Mouse (Mus musculus) lung, postnatal 25 days (tissue): ENCODE results near the gene Ppat.
A peak's percentile ranks its signal among the peaks of the same experiment; 100 is the strongest.
"Not testable (repeated sequence)": the region's sequence is repeated elsewhere in the genome, so short reads cannot be mapped to it uniquely, and the experiment has no call there.

ENCODE experiments used
- DNase-seq: peaks from one replicate; pipeline ENCODE4 v3.0.0; 2022; ENCODE audit warnings: low spot score

Gene Ppat

DNA sequence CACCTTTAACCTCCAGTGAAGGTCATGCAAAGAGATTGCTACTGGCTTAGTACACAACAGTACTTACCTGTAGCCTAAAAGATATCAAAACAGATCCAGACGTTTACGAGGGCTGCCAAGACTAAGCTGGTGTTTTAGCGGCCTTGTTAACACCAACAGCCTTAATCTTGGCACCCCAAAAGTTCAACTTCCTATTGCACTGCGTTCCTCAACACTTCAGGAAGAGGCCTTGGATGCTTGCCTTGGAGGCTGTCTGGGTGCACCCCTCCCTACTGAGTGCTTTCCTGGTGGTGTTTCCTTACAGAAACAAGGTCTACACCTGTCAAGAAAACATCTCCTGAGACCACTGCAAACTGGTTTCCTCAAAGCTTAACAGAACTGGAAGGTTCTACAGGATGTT is 4.2 kb downstream of the Ppat start:
- DNase-seq, result no peak

DNA sequence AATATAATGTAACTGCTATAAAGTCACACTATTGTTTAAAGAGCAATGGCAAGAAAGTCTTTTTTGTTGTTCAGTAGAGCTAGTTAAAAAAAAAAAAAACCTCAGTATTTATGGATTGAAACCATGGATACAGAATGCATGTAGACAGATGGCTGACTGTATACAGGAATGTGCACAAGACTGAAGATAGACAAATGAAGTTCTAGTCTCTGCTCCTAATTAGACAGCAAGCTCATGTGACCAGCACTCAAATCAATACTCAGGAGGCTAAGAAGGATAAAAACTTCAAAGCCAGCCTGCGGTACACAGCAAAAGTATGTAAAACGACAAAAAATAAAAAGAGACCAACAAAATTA is 5.7 kb downstream of the Ppat start:
- no peak for DNase-seq

DNA sequence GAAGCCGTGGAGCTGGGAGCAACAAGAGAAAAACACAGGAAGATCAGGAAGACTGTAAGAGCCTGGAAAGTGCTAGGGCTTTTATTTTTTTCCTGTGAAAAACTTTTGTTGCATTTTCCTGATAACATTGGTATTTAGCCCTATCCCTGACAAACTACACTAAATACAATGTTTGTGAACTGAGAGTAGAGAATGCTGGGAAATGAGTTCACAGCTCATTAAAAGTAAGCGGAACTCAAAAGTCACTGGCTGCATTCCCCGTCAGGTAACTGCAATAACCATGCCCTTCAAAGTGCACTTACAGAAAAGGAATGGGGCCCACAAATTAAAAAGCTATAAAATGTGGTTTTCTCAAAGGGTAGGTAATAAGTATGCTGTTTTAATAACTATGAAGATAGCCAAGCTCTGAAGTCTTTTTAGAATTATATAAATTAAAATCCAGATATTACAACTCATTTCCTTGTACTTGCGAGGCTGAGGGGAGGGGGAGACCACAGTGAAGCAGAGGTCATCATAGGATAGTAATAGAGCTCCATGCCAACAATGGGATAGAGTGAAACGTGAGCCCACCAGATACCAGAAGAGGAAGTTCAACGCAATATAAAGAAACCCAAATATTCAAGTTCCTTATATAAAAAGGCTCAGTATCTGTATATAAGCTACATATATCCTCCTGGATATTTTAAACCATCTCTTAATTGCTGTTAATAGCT is 6.3 kb downstream of the Ppat start:
- DNase-seq, result no peak

DNA sequence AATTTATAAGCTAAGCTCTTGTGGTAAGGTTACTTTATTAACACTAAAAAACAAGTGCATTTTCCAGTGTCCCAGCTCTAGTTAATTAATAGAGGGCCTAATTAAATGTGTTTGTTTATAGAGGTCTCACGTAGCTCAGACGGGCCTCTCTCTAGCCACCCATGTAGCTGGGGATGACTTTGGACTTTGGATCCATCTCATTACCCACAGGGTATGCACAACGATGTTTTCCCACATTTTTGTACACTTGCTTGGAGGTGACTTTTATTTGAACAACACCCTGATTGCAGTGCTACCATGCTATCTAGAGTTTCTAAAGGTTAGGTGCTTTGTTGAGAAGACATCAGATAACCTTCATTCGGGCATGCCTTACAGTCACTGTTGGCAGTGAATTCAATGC is 8.9 kb downstream of the Ppat start:
- DNase-seq, result no peak

DNA sequence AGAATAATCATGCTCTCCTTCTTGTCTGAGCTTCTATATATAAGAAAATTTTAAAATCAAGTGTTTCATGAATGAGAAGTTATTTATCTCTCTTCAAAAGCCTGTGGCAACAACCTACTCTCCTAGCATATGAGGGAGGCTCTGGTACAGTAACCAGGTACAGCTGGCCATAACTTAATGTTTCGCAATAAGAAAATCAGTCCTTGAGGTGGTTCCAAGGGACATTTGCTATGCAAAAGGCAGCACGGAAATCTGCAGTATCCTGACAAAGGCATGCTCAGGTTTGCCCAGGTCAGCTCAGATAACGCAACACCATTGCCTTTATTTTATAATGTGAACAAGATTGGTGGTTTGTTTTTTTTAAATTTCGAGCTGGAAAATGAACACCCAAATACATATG is 9.4 kb downstream of the Ppat start:
- no peak for DNase-seq

DNA sequence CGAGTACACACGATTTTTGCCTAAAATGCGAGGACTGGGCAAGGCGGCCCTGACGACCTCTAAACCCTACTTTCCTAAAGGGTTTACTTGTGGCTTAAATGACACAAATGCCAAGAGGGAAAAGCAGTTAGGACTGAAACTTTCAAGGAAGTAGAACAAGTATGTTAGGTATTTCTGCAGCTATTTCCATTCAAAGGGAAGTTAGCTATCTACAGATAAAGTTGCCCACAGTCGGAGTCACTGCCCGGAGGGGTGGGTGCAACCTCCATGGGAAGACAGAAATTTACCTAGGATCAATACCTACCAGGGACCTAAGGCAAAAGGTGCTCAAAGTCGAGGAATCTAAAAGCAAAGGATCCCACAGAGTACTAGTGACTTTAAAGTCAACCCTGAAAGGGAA is 11.7 kb downstream of the Ppat start:
- no peak for DNase-seq

DNA sequence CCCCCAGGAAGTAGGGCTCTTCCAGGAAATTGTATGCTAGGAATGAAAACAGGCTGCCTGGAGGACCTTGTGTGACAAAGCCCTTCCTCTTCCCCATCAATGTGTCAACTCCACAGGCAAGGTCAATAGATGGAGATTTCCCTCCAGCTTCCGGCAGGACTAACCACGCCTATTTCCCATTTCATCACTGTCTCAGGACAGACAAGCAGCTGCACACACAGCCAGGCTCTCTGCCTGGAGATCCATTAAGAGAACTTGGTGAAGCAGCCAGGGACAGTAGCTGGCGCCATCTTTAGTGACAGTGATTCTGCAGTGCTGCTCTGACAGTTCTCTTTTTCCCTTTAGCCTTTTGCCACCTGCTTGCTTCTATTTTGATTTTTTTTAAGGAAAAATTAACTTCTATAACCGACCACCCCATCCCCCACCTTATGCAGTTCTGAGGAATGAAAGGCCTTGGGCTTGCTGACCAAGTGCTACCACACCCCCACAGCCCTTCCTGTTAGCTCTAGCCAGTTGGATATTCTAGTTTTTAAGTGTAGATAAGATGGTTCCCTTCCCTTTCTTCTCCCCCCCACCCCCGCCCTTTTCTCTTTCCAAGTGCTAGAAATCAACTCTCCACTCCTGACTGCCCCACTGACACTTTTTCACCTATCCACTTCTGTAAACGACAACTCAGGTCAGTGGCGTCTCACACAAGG is 22.0 kb downstream of the Ppat start:
- peak; percentile 44 for DNase-seq

DNA sequence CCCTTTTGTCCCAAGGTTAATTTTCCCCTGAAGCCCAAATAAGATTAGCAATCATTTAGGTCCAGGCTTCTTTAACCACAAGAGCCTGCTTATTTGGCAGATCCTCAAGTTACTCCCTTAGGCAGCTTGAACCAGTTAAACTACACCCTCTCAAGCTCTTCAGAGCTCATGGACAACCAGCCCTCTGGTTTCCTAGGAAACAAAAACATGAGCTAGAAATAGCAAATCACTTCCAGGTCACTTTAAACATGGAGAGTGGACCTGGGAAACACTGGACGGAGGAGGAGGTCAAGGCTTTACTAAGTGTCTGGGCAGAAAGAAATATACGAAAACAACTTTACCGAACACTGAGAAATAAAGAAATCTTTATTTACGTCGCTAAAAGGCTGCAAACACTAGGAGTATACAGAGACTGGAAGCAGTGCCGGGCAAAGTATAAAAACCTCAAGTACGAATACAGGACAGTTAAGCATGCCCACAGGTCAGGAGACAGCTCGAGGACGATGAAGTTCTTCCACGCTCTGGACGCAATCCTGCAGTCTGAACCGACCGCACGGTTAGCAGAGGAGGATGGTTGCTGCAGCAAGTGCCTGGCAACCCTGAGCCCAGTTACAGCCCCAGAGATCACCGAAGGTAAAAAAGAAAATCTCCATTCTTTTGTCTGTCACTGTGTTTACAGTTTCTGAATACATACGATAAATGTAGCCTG is 23.1 kb downstream of the Ppat start:
- DNase-seq, result peak; percentile 84

DNA sequence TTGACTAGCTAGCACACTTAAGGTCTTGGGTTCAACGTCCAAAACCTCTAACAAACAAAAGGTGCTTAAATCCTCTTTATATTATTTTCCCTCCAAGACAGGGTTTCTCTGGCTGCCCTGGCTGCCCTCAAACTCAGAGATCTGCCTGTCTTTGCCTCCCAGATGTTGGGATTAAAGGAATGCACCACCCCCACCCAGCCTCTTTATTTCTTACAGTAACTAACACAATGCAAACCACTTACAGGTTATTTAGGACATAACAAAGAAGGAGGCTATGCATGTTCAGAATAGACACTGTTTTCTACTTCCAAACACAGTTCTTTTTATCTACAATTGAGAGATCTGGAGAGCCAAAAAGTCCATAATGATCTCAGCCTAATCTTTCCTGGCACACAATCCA is 27.1 kb downstream of the Ppat start:
- DNase-seq, result no peak

DNA sequence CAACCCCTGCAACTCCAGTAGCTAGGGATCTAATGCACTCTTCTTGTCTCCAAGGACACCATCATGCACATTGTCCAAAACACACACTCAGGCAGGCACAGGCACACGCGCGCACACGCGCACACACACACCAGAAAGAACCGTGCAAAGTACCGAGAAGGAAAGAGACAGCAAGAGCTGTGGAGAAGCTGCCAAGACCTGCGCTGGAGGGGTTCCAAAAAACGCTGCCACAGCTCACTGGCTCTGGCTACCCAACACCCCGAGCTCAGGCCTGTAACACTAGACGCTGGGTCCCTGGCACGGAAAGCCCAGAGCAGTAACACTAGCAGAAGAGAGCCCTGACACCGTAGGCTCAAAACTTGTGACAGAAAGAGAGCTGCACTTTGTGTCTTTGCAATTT is 27.9 kb downstream of the Ppat start:
- no peak for DNase-seq

DNA sequence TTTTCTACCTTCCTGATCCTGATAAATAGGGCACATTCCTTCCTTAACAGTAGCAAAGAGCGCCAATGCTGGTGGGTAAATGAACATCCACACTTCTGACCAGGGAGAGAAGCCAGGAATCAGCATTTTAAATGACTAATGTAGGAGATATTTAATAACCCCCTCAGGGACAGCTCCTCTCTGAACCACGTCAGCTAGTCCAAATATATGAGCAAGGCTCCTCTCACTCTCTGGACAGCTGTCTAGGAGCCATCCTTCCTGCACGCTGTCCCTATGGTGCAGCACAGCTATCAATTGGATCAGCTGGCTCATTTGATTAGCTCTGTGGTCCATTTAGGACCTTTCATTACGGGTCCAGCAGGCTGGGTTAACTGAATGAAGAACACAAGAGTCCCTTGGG is 28.5 kb downstream of the Ppat start:
- DNase-seq, result no peak

DNA sequence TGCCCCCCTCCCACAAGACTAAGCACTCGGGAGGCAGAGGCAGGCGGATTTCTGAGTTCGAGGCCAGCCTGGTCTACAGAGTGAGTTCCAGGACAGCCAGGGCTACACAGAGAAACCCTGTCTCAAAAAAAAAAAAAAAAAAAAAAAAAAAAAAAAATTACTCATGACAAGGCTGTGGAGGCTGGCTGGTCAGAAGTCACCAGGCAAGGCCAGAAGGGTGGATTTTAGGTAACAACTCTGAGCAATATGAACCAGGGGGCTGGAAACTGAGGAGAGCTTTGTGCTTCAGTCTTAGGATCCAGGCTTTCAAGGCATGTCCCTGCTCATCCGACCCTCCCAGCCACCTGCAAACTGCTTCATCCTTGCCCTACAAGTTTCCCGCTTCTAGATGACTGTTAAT is 38.9 kb downstream of the Ppat start:
- DNase-seq, result not testable (repeated sequence)

DNA sequence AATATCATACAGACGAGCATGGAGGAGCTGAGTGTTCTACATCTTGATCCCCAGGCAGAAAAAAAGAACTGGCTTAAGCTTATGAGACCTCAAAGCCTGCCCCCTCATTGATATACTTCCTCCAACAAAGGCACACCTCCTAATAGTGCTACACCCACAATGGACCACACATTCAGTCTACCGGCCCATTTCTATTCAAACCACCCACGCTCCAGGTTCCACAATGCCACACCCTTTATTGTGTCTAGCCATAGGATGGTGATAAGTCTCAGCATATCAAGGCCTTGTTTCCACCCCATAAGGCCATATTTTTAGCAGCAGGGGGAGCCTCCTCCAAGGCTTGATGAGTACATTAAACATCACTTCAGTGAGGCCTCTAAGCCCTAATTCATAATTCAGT is 40.6 kb downstream of the Ppat start:
- DNase-seq, result no peak

DNA sequence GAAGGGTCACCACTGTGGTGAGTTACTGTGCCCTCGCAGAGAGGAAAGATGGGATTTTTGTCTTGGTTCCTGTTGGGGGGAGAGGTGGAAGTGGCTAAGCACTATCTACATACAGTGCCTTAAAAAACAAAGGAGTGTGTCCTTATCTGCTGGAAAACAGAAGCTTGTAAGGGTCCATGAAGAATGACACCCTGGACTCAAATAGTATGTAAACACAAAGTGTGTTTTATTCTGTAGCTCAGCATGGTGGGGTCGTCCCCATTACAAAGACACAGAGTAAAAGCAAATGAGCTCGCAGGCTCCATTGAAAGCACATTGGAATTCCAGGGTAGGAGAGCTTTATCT is 45.3 kb downstream of the Ppat start:
- no peak for DNase-seq

DNA sequence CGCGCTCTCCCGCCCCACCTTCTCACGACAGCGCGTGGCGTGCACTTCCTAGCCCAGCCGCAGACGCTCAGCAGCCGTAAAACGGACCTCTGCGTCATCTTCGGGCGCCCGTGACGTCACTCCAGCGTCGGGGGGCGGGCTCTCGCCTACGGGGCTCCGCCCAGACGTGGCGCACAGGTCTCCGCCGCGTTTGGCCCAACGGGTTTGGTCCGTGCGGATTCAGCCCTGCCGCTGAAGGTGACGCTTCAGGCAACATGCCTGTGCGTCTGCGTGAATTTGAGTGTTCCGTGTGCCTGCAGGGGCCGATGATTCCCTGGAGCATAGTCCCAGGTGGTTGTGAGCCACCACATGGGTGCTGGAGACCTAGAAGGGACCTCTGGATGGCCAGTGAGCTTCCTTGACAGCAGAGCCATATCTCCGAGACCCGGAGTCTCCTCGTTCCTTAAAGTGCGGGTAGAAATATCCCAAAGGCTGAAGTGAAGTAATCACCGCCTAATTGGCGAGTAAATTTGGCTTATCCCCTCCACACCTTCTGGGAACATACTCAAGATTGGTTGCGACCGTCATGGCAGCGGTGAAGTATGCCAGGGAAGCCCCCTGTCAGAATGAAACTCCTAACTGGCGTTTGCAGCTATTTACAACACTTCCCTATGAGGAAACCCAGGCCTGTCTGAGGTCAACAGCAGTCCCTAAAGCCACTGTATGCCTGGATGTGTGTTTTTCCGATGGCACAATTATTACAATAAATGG is 45.8 kb downstream of the Ppat start, which contains the start of gene Aasdh:
Aasdh (minus strand) TSS at position 110 of the 750 bp plus-strand sequence.
- peak; percentile 95 for DNase-seq

DNA sequence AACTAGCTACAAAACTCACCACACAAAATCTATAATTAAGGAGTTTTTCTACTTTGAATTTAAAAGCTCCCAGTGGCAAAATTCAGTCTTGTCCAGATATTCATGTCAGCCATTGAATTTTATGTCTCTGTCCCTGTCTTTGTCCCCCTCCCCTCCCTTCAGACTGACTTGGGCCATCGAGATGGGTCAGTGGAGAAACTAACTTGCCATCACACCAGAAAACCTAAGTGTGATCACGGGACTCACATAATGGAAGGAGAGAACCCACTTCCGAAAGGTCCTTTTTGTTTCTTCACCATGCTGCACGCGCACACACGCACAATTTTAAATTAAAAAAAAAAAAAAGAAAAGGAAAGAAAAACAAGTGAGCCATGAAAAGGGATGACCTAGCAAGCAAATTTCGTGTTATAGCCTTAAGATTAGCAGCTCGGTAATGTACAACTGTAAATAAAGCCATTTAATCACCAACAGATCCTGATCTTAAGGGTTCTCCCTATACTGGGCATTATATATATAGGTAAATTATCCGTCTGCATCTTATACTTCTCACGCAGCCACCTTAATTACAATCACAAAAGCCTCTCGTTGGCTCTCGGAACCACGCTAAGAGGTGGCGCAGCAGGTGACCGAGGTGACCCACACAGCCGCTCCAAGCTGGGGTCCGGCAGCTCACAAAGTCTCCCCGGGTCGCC is 46.5 kb downstream of the Ppat start:
- DNase-seq, result no peak

DNA sequence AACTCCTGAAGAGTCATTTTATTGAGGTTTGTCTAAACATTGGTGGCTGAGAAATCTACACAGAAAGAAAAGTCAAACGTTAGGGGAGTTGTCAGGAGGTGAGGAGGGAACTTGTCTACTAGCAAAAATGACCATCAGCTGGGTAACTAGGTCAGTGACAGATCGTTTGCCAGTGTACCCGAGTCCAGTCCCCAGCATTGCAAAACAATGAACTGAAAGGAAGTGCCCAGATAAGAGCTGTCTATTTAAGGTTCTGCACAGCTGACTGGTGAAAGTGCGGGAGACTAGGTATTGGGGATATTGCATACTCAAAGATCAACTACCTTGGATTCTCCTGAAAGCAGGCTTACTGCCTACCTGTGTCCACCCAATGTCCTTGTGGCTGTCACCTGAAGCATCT is 49.2 kb downstream of the Ppat start:
- no peak for DNase-seq

DNA sequence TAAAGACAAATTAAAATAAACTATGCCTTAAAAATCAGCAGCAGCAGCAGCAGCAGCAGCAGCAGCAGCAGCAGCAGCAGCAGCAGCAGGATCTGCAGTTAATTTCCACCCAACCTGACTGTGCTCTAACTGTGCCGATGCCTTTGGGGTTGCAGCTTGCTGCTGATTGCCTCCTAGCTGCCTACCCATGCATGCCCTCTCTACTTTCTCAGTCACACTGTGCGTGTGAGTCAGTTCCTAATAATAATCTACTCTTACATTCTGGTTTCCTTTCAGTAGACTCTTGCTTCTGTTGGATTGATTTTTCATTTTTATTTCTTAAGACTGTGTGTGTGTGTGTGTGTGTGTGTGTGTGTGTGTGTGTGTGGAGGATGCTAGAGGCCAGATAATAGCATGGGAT is 58.3 kb downstream of the Ppat start:
- no peak for DNase-seq

DNA sequence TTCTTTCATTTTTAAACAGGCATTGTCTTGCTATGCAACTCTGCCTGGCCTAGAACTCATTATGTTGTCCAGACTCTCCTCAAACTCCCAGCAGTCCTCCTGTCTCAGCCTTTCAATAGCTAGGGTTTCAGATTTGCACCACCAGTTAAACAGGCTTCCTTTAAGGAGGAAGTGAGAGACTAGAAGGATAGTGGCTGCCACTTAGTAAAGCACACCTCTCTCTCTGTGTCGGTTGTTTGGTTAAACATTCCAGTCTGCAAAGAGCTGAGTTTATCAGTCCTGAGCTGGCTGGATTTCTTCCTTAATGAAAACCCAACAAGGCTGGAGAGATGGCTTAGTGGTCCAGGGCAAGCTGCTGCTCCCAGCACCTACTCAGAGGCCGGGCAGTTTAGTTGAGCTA is 58.8 kb downstream of the Ppat start:
- DNase-seq, result no peak

DNA sequence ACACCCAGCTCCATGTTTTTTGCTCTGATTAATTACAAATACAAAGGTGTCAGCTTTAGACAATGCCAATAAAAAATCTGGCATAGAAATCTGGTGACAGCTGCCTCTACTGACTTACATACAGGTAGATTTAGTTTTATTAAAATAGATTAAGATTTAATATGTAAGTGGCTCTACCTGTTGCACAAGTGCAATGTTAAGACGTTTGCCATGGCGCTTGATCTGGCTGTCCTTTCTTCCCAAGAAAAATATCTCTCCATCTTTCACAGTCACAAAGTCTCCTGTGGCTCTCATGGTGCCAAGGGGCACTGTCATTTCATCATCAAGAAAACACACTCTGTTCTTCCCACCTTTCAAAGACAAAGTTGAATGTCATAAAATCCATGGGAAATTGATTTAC is 64.4 kb downstream of the Ppat start:
- no peak for DNase-seq

DNA sequence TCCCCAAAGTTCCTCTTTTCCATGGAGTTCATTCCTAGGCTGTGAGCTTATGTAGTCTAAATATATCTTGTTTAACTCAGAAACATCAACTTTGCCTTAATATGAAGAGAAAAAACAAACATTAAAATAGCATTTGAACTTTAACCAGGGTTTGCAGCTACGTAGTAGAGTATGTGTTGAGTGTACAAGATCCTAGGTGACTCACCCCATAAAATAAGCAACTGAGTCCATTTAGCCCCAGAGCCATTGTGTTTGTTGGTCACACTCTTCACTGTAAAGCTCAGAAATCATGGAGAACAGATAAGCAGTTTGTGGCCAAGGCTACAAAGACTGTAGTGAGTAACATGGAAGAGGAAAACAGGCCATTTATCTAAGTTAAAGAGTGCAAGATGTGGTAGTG is 67.3 kb downstream of the Ppat start:
- DNase-seq, result no peak

DNA sequence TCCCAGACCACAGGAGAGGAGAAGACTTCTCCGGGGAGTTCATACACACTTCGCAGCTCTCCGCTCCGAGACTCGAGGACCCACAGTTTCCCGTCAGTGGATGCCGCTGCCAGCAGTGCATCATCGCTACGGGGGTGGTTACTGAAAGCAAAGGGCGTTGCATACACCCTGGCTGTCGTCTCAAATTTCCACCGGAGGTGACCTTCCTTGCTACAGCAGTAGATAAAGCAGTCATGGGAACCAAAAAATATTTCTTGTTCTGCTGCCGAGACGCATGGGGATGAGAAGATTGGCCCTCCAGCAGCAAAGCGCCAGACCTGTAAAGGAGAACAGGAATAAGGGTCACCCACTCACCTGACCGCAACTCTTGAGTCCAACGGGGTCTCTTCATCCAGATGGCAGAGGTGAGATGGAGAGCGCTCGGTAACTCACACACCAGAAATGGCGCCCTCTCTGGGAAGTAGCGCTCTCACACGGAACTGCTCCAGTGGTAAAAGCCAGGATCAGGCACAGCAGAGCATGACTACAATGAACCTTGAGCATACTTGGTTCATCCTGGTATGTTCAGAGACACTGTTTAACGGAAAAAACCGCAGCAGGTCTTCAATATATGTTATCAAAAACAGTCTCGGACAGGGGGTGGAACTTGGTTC is 75.1 kb downstream of the Ppat start:
- no peak for DNase-seq
